Mouse (Mus musculus) bone marrow macrophage, adult 2 months (primary cell): ENCODE measurements around the gene Agk.

Experiments
- CTCF ChIP-seq: IDR thresholded peaks from 2 replicates; pipeline ENCODE4 v1.5.1; 2012; ENCODE audit warnings: low read depth, mild to moderate bottlenecking, low read length, moderate library complexity
- POLR2A ChIP-seq: IDR thresholded peaks from 2 replicates; pipeline ENCODE4 v1.6.1; 2012; ENCODE audit warnings: mild to moderate bottlenecking, low read depth, low read length, borderline replicate concordance

DNA sequence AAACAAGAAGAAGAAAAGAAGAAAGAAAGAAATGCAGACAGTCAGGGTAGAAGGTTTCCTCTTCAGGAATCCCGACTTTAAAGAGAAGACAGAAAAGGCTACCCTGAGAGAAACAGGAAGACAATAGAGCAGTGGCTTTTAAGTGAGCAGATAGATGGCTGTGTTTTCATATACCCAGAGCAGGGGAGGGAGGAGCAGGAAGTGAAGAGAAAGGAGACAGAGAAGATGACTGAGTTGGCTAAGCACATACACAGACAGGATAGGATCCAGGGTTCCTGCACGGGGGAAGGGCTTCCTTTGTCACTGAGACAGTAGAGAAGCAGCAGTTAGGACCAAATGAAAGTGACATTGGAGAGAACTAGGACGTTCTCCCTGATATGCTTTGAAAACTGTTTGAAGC, 60.7 kb downstream of the Agk start:
- TF ChIP-seq CTCF = no peak
- no peak for TF ChIP-seq POLR2A
